Mouse (Mus musculus) heart, embryonic 12.5 days (tissue): Measurements from ENCODE around the gene Pmch. TPM values are rescaled to one million over a fixed set of nuclear protein-coding genes. Genes with fewer than 3 reads are reported as not detected.

ENCODE experiments used
- ATAC-seq: fragments of 200-750 bp; cut with Nextera tagmentation; 2 replicates; pipeline ENCODE4 v1.8.0; 2017; ENCODE audit warnings: moderate TSS enrichment, moderate library complexity; ENCODE audit not compliant: insufficient number of reproducible peaks, low FRiP score
- H3K27ac ChIP-seq: fragments of 300-500 bp; sonication (generic); 2 replicates; pipeline ENCODE4 v1.5.1; 2016; ENCODE audit warnings: mild to moderate bottlenecking, moderate library complexity; ENCODE audit not compliant: poor library complexity, severe bottlenecking
- H3K27me3 ChIP-seq: fragments of 300-500 bp; sonication (generic); replicated peaks from 2 replicates; pipeline ENCODE4 v1.6.1; 2016; ENCODE audit warnings: mild to moderate bottlenecking, moderate library complexity
- H3K36me3 ChIP-seq: fragments of 300-500 bp; sonication (generic); 2 replicates; pipeline ENCODE4 v1.6.1; 2016; ENCODE audit warnings: mild to moderate bottlenecking, moderate library complexity
- H3K4me1 ChIP-seq: fragments of 300-500 bp; sonication (generic); replicated peaks from 2 replicates; pipeline ENCODE4 v1.6.1; 2016; ENCODE audit warnings: mild to moderate bottlenecking
- H3K4me2 ChIP-seq: fragments of 300-500 bp; sonication (generic); 2 replicates; pipeline ENCODE4 v1.6.1; 2016; ENCODE audit warnings: mild to moderate bottlenecking, moderate library complexity
- H3K4me3 ChIP-seq: fragments of 300-500 bp; sonication (generic); 2 replicates; pipeline ENCODE4 v1.5.1; 2016; ENCODE audit warnings: mild to moderate bottlenecking
- H3K9ac ChIP-seq: fragments of 300-500 bp; sonication (generic); 2 replicates; pipeline ENCODE4 v1.6.1; 2016; ENCODE audit warnings: mild to moderate bottlenecking, moderate library complexity
- H3K9me3 ChIP-seq: fragments of 300-500 bp; sonication (generic); replicated peaks from 2 replicates; pipeline ENCODE4 v1.6.1; 2016; ENCODE audit warnings: mild to moderate bottlenecking, moderate library complexity
- WGBS: fragments of 180-500 bp; shearing (Covaris S2); methylation state at CpG from one replicate; pipeline ENCODE4 v1.1.7; 2016; 5-methylcytosine and 5-hydroxymethylcytosine counted together
- polyA plus RNA-seq: library from polyadenylated mRNA; unstranded; fragments of >200 nt; fragmentation: Nextera tagmentation; extraction: Ambion mirVana; gene quantifications from 2 replicates; pipeline ENCODE4 v1.2.1, GENCODE M21; 2016

Gene Pmch
- polyA plus RNA-seq, 1 experiment from 2014 or later = 0.92 TPM

GRCm38 (mm10) chr10:88135630-88136029 is 44.8 kb downstream of the Pmch start:
- WGBS = 93% methylated on average over 16 of the region's 16 CpGs
- H3K4me3 ChIP-seq = no peak overlapping the region
- no peaks in the 10 kb centered on the region for H3K9me3 ChIP-seq
- H3K36me3 ChIP-seq = peaks cover 18% of the 10 kb centered on the region
- H3K27ac ChIP-seq = no peak overlapping the region
- no peak overlapping the region for H3K4me2 ChIP-seq
- H3K27me3 ChIP-seq = no peaks in the 10 kb centered on the region
- H3K9ac ChIP-seq = no peak overlapping the region
- no peaks in the 10 kb centered on the region for H3K4me1 ChIP-seq
- ATAC-seq = no peak

Other genes starting within 250 kb of the Pmch start
- gene Igf1, start 232.8 kb upstream of the Pmch start, polyA plus RNA-seq = 49.9 and 50.6 TPM in 2 replicates
- gene Parpbp, start 55.9 kb downstream of the Pmch start, polyA plus RNA-seq = 12.6 and 14.1 TPM in 2 replicates
- 39.0 and 42.4 TPM in 2 replicates for gene Nup37, start 55.9 kb downstream of the Pmch start, polyA plus RNA-seq
- gene Washc3, start 110.0 kb downstream of the Pmch start, polyA plus RNA-seq = 35.7 and 46.5 TPM in 2 replicates